Mouse (Mus musculus): ENCODE results near the gene Pakap. TPM values are rescaled to one million over a fixed set of nuclear protein-coding genes. Genes with fewer than 3 reads are reported as not detected.
"Not testable (repeated sequence)": the region's sequence is repeated elsewhere in the genome, so short reads cannot be mapped to it uniquely, and the experiment has no call there.

The Pakap gene
- polyA plus RNA-seq, 1 experiment from 2014 or later: 1.6 TPM

DNA sequence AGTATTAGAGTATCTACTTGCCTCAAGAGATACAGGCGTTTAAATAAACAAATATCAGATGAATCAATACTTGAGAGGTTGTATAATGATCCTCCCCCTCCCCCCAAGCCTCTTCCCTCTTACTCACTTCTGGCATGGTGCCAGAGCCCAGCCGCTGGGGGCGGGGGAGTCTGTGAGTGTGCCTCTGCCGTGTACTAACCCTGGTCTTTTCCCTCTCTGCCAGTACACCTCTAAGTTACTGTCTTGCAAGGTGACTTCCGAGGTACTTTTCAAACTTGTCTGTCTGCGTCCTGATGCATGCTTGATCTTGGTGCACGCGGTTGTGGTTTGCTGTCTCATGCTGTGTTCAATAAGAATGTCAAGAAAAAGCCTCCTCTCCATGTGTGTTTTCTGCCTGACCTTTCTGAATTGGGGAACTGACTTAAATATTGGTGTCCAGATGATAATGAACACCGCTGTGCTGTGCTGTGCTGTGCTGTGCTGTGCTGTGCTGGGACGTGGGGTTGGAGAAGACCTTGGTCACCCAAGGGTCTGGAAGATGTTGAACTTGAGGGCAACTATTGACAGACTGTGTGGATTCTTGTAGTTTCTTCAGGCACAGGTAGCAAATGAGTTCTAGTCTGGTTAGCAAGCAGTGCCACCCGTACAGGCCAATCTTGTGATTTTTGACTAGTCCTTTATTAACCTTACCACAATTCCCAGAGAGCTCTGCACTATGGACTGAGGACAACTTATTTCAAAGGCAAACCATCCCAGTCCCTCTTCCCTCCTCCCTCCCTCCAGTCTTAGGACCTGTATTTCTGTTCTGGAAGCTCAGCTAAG lies 318.3 kb downstream of the Pakap start:
- POLR2A ChIA-PET: interaction anchor here (0.6 kb wide), 1 partner anchor 13 kb away, joined by 4 read pairs; no protein-coding TSS in a partner anchor
- CTCF ChIA-PET: no interaction called here
- ATAC-seq (no peak), DNase-seq (ENCODE audit: low read depth, low spot score) (no peak)
- no peaks in the 10 kb centered on the region for H3K27me3 ChIP-seq
- no peak for TF ChIP-seq CTCF (IDR thresholded peaks at IDR 0.05)
- in situ Hi-C loops (cut with MboI; ENCODE audit: low pct_unique_long_range_greater_than_20kb): no loop called here

DNA sequence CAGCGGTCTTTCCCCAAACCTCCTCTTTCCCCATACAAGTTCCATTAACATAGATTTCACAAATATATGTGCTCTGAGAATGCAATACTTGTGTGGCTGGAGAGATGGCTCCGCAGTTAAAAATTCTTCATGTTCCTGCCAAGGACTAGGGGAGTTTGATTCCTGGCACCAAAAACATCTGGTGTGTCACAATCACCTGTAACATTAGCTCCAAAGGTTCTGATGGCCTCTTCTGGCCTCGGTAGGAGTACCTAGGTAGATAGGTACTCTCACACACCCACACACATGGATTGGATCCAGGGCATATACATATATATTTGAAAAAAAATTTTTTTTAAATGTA lies 318.9 kb downstream of the Pakap start:
- in situ Hi-C loops (cut with MboI; ENCODE audit: low pct_unique_long_range_greater_than_20kb): no loop called here
- CTCF ChIA-PET: no interaction called here
- POLR2A ChIA-PET: no interaction called here
- ATAC-seq: no peak
- H3K27me3 ChIP-seq: no peaks in the 10 kb centered on the region
- DNase-seq (ENCODE audit: low read depth, low spot score): no peak
- no peak for TF ChIP-seq CTCF (IDR thresholded peaks at IDR 0.05)

DNA sequence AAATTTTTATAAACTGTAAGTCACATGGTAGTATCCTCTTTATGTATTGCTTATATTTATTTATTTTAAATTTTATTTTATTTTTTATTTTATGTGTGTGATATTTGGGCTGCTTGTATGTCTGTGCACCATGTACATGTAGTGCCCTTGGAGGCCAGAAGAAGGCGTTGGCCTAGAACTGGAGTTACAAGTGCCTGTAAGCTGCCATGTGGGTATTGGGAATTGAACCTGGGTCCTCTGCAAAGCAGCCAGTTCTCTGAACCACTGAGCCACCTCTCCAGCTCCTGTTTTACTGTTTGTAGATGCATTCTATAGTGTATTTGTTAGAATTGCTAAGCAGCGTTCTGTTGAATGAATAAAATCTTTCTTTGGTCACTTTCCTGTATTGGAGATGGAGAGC lies 320.3 kb downstream of the Pakap start:
- ATAC-seq (no peak), DNase-seq (ENCODE audit: low read depth, low spot score) (no peak)
- ChIA-PET CTCF (no interaction called here), POLR2A (interaction anchor here (1.3 kb wide), 1 partner anchor 10 kb away, joined by 4 read pairs; no protein-coding TSS in a partner anchor)
- TF ChIP-seq CTCF (IDR thresholded peaks at IDR 0.05): no peak
- no peaks in the 10 kb centered on the region for H3K27me3 ChIP-seq
- in situ Hi-C loops (cut with MboI; ENCODE audit: low pct_unique_long_range_greater_than_20kb): no loop called here

DNA sequence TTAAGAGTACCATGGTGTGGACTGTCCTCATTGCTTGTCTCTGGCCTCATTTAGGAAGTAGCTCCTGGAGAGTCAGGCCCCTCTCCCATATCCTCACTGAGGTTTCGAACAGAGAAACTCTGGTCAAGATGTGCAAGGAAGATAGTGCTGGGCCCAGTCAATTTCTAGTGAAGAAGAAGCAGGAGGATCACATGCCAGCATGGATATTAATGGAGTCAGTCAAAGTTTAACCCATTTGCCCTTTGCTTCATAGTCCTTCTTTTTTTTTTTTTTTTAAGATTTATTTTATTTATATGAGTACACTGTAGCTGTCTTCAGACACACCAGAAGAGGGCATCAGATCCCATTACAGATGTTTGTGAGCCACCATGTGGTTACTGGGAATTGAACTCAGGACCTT lies 321.0 kb downstream of the Pakap start:
- in situ Hi-C loops (cut with MboI; ENCODE audit: low pct_unique_long_range_greater_than_20kb); H3K27me3 ChIP-seq; ATAC-seq; DNase-seq (ENCODE audit: low read depth, low spot score): not testable (repeated sequence)
- ChIA-PET POLR2A (interaction anchor here (1.3 kb wide), 1 partner anchor 9 kb away, joined by 4 read pairs; no protein-coding TSS in a partner anchor), CTCF (interaction anchor here (1.6 kb wide), 1 partner anchor 216 kb away, joined by 4 read pairs; no protein-coding TSS in a partner anchor)

DNA sequence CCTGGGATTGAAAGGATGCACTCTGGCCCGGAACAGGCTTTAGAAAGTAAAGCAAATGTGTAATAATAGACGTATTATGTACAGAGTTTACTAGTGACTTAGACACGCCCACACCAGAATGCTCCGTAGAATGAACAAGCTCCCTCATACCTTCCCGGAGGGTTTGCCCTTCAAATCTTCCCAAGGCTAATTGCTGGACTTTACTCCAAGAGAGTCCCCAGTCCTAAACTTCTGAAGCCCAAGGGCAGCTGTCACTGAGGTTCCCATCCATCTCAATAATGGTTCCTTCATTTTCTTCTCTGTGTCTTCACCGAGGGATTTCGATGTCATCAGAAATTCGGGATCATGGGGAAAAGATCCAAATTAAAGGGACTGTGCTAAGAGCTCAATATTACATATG lies 321.8 kb downstream of the Pakap start:
- CTCF ChIA-PET: interaction anchor here (1.6 kb wide), 1 partner anchor 217 kb away, joined by 4 read pairs; no protein-coding TSS in a partner anchor
- ATAC-seq (no peak), DNase-seq (ENCODE audit: low read depth, low spot score) (no peak)
- POLR2A ChIA-PET: no interaction called here
- TF ChIP-seq CTCF (IDR thresholded peaks at IDR 0.05): no peak
- no peaks in the 10 kb centered on the region for H3K27me3 ChIP-seq
- in situ Hi-C loops (cut with MboI; ENCODE audit: low pct_unique_long_range_greater_than_20kb): no loop called here

DNA sequence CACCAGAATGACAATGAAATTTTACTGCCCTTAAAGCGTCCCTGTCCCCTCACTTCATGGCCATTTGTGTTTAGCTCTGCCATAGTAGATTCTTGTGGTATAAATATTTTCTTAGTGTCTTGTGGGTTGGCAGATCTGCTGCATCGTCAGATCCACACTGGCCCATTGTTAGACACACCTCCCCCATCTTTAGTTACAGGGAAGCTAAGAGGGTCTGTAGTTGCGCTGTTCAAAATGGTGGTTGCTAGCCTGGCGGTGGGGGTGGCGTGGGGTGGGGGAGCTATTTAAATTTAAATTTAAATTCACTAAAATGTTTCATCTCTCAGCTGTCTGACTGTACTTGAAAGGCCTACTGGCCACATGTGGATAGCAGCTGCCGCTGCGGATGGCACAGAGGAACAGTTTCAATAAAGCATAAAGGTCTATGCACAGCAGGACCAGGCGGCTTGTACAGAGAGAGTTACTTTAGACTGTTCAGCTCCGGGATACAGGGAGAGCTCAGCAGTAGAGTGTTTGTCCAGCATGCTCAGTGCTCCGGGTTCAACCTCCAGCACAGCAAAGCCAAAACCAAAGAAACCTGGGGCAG lies 324.1 kb downstream of the Pakap start:
- TF ChIP-seq CTCF (IDR thresholded peaks at IDR 0.05): no peak
- in situ Hi-C loops (cut with MboI; ENCODE audit: low pct_unique_long_range_greater_than_20kb): no loop called here
- DNase-seq (ENCODE audit: low read depth, low spot score) (no peak), ATAC-seq (no peak)
- ChIA-PET CTCF (no interaction called here), POLR2A (interaction anchor here (0.6 kb wide), 1 partner anchor 217 kb away, joined by 3 read pairs; no protein-coding TSS in a partner anchor)
- H3K27me3 ChIP-seq: no peaks in the 10 kb centered on the region

DNA sequence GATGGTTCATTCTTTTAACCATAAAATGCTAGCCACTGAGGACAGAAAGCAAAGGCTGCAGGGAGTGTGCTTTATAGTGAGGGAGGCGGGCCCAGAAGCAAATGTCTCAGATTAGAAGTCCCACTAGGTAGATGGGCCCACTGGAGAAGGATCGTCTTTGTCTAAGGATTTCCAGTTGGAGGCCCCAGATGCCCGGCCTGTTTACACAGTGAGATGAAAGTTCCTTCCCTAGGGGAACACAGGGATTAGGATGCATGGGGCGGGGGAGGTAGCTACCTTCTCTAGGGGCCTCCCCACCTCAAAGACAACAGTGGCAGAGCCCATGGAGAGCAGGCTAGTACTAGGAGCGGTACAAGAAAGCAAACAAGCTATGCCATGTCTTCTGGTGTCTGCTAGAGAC lies 327.2 kb downstream of the Pakap start:
- DNase-seq (ENCODE audit: low read depth, low spot score) (no peak), ATAC-seq (no peak)
- no peaks in the 10 kb centered on the region for H3K27me3 ChIP-seq
- no peak for TF ChIP-seq CTCF (IDR thresholded peaks at IDR 0.05)
- in situ Hi-C loops (cut with MboI; ENCODE audit: low pct_unique_long_range_greater_than_20kb): no loop called here
- POLR2A ChIA-PET: interaction anchor here (0.6 kb wide), 1 partner anchor 115 kb away, joined by 4 read pairs; no protein-coding TSS in a partner anchor
- CTCF ChIA-PET: no interaction called here

DNA sequence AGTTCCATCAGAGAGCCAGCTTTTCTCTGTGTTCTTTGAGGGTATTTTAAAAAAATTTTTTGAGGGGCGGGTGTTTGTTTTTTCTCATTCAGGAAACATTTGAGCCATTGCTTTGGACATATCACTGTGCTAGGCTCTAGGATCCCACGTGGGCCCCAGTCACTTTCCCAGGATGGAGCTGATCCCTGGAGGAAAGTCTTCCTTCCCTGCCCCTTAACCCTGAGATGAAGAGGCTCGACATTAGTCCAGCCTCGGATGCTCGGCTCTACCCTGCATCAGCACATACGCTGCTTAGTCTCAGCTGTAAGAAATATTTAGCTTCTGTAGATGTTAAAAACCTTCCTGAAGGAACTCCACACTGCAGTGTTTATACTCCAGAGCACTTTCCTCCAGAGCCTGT lies 327.9 kb downstream of the Pakap start:
- H3K27me3 ChIP-seq: no peaks in the 10 kb centered on the region
- DNase-seq (ENCODE audit: low read depth, low spot score) (no peak), ATAC-seq (no peak)
- TF ChIP-seq CTCF (IDR thresholded peaks at IDR 0.05): no peak
- ChIA-PET POLR2A (no interaction called here), CTCF (no interaction called here)
- in situ Hi-C loops (cut with MboI; ENCODE audit: low pct_unique_long_range_greater_than_20kb): no loop called here

DNA sequence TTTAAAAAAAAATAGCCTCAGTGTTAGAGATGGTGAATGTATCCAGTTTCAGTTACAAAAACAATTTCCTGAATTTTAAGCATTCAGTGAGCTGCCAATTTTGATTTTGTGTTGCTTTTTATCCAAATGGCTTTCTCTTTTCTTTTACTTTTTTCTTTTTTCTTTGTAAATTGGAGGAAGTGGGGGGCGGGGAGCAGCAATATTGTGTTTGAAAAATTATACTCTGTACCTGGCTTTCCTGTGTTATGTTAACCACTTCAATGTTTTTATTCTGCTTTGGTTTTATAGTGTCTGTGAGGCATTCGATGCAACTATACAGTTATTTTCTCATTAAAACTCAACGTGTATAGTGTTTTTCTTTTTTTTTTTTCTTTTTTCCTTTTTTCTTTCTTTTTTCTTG lies 328.7 kb downstream of the Pakap start:
- no peaks in the 10 kb centered on the region for H3K27me3 ChIP-seq
- ATAC-seq (no peak), DNase-seq (ENCODE audit: low read depth, low spot score) (no peak)
- POLR2A ChIA-PET: no interaction called here
- in situ Hi-C loops (cut with MboI; ENCODE audit: low pct_unique_long_range_greater_than_20kb): no loop called here
- TF ChIP-seq CTCF (IDR thresholded peaks at IDR 0.05): no peak
- CTCF ChIA-PET: no interaction called here

DNA sequence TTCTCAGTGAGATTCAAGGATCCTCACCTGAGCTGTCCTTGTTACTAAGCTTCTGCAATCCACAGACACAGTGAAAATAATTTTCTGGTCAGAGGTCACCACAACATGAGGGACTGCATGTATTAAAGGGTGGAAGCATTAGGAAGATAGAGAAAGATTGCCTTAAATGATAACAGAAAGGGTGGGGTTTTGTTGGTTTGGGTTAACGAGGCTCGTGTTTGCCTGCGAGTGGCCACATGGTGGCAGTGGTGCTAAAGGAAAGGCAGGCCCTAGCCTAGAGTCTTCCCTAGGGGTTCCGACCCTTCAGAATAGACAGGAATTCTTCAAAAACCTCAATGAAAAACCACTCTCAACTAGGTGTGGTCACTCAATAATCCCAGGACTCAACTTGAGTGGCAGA lies 333.2 kb downstream of the Pakap start:
- in situ Hi-C loops (cut with MboI; ENCODE audit: low pct_unique_long_range_greater_than_20kb): loop anchor here (5.0 to 25.0 kb wide), 3 partner anchors 229 to 536 kb away; no protein-coding TSS in a partner anchor
- peak; percentile 68 for TF ChIP-seq CTCF (IDR thresholded peaks at IDR 0.05)
- CTCF ChIA-PET: interaction anchor here (0.7 to 4.1 kb wide), 6 partner anchors 13 to 352 kb away, joined by 3 to 23 read pairs (median 4); partner anchors contain the start of gene D630039A03Rik
- no peak for ATAC-seq
- DNase-seq (ENCODE audit: low read depth, low spot score): no peak
- POLR2A ChIA-PET: interaction anchor here (0.6 kb wide), 1 partner anchor 69 kb away, joined by 3 read pairs; no protein-coding TSS in a partner anchor
- no peaks in the 10 kb centered on the region for H3K27me3 ChIP-seq

DNA sequence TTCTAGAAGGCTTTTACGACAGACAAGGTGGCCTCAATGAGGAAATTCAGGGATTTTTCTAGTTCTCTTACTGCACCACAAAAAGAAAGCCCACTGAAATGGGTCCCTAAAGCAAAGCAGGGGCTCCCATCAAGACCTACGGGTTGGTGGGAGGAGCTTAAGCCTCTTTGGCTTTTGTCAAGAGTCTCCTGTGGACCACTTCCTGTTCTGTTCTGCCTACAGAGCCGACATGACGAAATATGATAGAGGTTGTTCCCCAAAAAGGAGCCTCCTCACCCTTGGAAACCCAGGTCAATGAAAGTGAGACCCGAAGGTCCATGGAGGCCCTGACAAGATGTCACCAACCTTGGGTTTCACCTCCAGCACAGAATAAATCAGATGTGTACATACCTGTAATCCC lies 334.6 kb downstream of the Pakap start:
- ATAC-seq (no peak), DNase-seq (ENCODE audit: low read depth, low spot score) (no peak)
- POLR2A ChIA-PET: no interaction called here
- in situ Hi-C loops (cut with MboI; ENCODE audit: low pct_unique_long_range_greater_than_20kb): loop anchor here (5.0 to 25.0 kb wide), 3 partner anchors 230 to 538 kb away; no protein-coding TSS in a partner anchor
- TF ChIP-seq CTCF (IDR thresholded peaks at IDR 0.05): no peak
- CTCF ChIA-PET: interaction anchor here (1.5 to 4.1 kb wide), 3 partner anchors 177 to 345 kb away, joined by 6 to 23 read pairs (median 11); no protein-coding TSS in a partner anchor
- H3K27me3 ChIP-seq: no peaks in the 10 kb centered on the region
